ENCODE assay signal across 12 mouse cellular contexts in the genomic region with DNA sequence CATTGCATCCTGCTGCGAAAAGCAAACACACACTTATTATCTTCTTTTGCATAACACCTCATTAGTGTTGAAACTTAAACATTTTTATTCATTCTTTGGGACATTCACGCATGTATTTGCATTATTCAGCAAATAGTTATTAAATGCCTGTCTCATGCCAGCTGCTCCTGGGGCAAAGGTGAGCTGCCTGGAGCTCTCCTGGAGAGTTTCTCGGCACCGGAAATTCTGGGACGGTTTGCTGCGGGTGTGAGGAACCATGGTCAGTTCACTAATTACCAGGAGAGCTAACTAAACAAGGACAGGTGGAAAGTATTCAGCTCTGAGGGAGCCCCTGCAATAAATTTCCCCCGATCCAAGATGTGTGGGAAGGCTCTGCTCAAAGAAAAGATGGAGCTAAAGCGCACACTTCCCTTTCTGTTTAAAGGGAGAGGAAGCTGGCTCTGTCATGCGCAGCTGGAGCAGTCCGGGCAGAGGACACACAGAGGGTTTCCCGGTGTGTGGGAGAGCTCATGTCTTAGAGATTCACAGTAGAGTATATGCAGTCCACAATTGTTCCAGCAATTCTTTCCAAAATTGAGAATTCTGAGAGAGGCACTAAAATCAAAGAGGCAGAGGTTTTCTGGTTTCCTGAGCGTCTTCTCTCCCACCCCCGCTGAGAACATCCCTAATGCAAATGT. TPM values are rescaled to one million over a fixed set of nuclear protein-coding genes. Genes with fewer than 3 reads are reported as not detected.
DNase-seq lines count a peak whose midpoint lies in the region; ATAC-seq lines count a peak whose summit lies in the region.
"Had no signal": no experiment of that assay in that cellular context is flagged by ENCODE, and none has a peak within 500 bp of the region (broad histone marks: within the 10 kb centered on the region; RNA-seq: fewer than 3 reads in every experiment).

No protein-coding gene starts in this region.

- peaks cover 10% of the 10 kb centered on the region for H3K4me1 ChIP-seq in limb, embryonic 12.5 days (replicated peaks)
- peaks cover 12% of the 10 kb centered on the region for H3K4me1 ChIP-seq in limb, embryonic 10.5 days

- 31% methylated on average over 13 of the region's 13 CpGs for WGBS in limb, embryonic 12.5 days
- WGBS in limb, embryonic 10.5 days = 45% methylated on average over 13 of the region's 13 CpGs

- no peaks in the 10 kb centered on the region; the same call in 1 of the 2 replicates for H3K27me3 ChIP-seq in limb, embryonic 12.5 days
- H3K27me3 ChIP-seq in limb, embryonic 10.5 days (ENCODE audit: low read depth, poor library complexity, severe bottlenecking) = peaks cover 5% of the 10 kb centered on the region; the same call in 1 of the 2 replicates

- H3K27ac ChIP-seq in limb, embryonic 12.5 days = no peak overlapping the region
- no peak overlapping the region for H3K27ac ChIP-seq in limb, embryonic 10.5 days

- H3K4me3 ChIP-seq in limb, embryonic 12.5 days (replicated peaks) = no peak overlapping the region
- H3K4me3 ChIP-seq in limb, embryonic 10.5 days = no peak overlapping the region

- ATAC-seq in limb, embryonic 12.5 days (ENCODE audit: insufficient number of reproducible peaks, insufficient read depth, low FRiP score, low TSS enrichment, low read depth) = no peak
- ATAC-seq in granulocyte monocyte progenitor cell, adult 5-6 weeks (replicated peaks; ENCODE audit: poor library complexity, severe bottlenecking) = peak; percentile 39
- ATAC-seq in megakaryocyte progenitor cell, adult 5-6 weeks (replicated peaks; ENCODE audit: poor library complexity) = peak; percentile 28; the same call in 1 of the 2 replicates

- no peaks in the 10 kb centered on the region for H3K36me3 ChIP-seq in limb, embryonic 12.5 days
- H3K36me3 ChIP-seq in limb, embryonic 10.5 days = no peaks in the 10 kb centered on the region

- H3K9ac ChIP-seq in limb, embryonic 12.5 days (replicated peaks) = no peak overlapping the region
- H3K9ac ChIP-seq: lung, embryonic 14.5 days had no signal

- intact Hi-C loops in left cerebral cortex, postnatal 36 days (cut with DNase I) = loop anchor here (5.0 kb wide), 1 partner anchor 66 kb away; no protein-coding TSS in a partner anchor

- peak overlapping the region; percentile 15; the same call in 1 of the 2 replicates for H3K4me2 ChIP-seq in limb, embryonic 12.5 days
- H3K4me2 ChIP-seq: lung, embryonic 14.5 days had no signal

- 0 out of 2 replicates have a peak, but pooled peaks cover 5% of the 10 kb centered on the region for H3K9me3 ChIP-seq in limb, embryonic 12.5 days
- H3K9me3 ChIP-seq in limb, embryonic 10.5 days (replicated peaks) = no peaks in the 10 kb centered on the region

- DNase-seq in limb, embryonic 10.5 days (ENCODE audit: low spot score) = no peak
- peak; percentile 37 to 65 for DNase-seq in kidney, adult 8-10 months
- no peak for DNase-seq in urinary bladder, adult 18-20 months (ENCODE audit: low spot score in 2 of 2)
- DNase-seq in thymus, postnatal 14 days = no peak
- DNase-seq in left cerebral cortex, postnatal 36 days (ENCODE audit: low spot score in 2 of 2) = no peak
- DNase-seq: cerebellum, adult 18-20 months; gastrocnemius, postnatal 10 days; layer of hippocampus, adult 9-11 months; lung, embryonic 14.5 days had no signal

RNA-seq across cellular contexts. Expression of a gene that starts 16.0 kb away (rescaled TPM):
- polyA plus RNA-seq in limb, embryonic 12.5 days (2016; fragmentation: Nextera tagmentation; extraction: Ambion mirVana) = 7.2 and 7.3 TPM in 2 replicates
- 4.9 and 6.2 TPM in 2 replicates for polyA plus RNA-seq in limb, embryonic 10.5 days (2016; fragmentation: Nextera tagmentation; extraction: Ambion mirVana)
- total RNA-seq in granulocyte monocyte progenitor cell, adult 5-6 weeks (2014; fragmentation: Nextera tagmentation) = 29.5 and 32.7 TPM in 2 replicates
- 35.3 and 39.7 TPM in 2 replicates for total RNA-seq in granulocyte monocyte progenitor cell, adult 5-6 weeks (2017)
- total RNA-seq in megakaryocyte progenitor cell, adult 5-6 weeks (2015) = 15.1 and 18.4 TPM in 2 replicates
- 29.2 and 34.2 TPM in 2 replicates for total RNA-seq in megakaryocyte progenitor cell, adult 5-6 weeks (2017)
- 1 to 10 TPM; 3.7 to 4.7 TPM for total RNA-seq in left cerebral cortex, postnatal 36 days (2021)

Comparison
In these comparisons a context has a peak if more than half of its experiments do, and no peak if none do; other contexts are left out.
1. DNase-seq: peak in kidney, adult 8-10 months (2 of 2); none in limb, embryonic 10.5 days (single experiment), urinary bladder, adult 18-20 months (0 of 2), thymus, postnatal 14 days (single experiment) and left cerebral cortex, postnatal 36 days (0 of 2).